Mouse (Mus musculus) erythroblast, embryonic 14.5 days (primary cell): ENCODE measurements around the gene Rec8. TPM values are rescaled to one million over a fixed set of nuclear protein-coding genes. Genes with fewer than 3 reads are reported as not detected.

Source experiments
- H3K27me3 ChIP-seq: 2 replicates; pipeline ENCODE4 v1.6.1; 2012; ENCODE audit warnings: inconsistent platforms; ENCODE audit not compliant: control insufficient read depth
- H3K36me3 ChIP-seq: 2 replicates; pipeline ENCODE4 v1.6.1; 2012; ENCODE audit warnings: mild to moderate bottlenecking, inconsistent platforms; ENCODE audit not compliant: control insufficient read depth
- H3K4me1 ChIP-seq: 2 replicates; pipeline ENCODE4 v1.6.1; 2012; ENCODE audit warnings: inconsistent platforms; ENCODE audit not compliant: control insufficient read depth
- H3K4me3 ChIP-seq: replicated peaks from 2 replicates; pipeline ENCODE3; 2012; ENCODE audit warnings: moderate library complexity, mild to moderate bottlenecking, inconsistent platforms
- H3K9me3 ChIP-seq: 2 replicates; pipeline ENCODE4 v1.6.1; 2012; ENCODE audit warnings: low read length, inconsistent platforms, mixed read lengths; ENCODE audit not compliant: control insufficient read depth
- GATA1 ChIP-seq: IDR thresholded peaks from 2 replicates; pipeline ENCODE4 v1.6.1; 2012; ENCODE audit warnings: low read length, inconsistent platforms, mixed read lengths
- TAL1 ChIP-seq: IDR thresholded peaks from 3 replicates; pipeline ENCODE4 v1.6.1; 2012; ENCODE audit warnings: low read length, inconsistent platforms, mixed read lengths
- polyA plus RNA-seq: library from polyadenylated mRNA; stranded (reverse); fragments of >175 nt; gene quantifications from 2 replicates; pipeline ENCODE4 v1.2.3, GENCODE M21; 2012

Gene Rec8
- polyA plus RNA-seq, 1 experiment, result 0.15 TPM

- TF ChIP-seq GATA1 (no peak), TAL1 (no peak)
- Histone ChIP-seq H3K9me3 (no peaks in the 10 kb centered on the region), H3K27me3 (no peaks in the 10 kb centered on the region), H3K36me3 (peaks cover 28% of the 10 kb centered on the region), H3K4me3 (no peak overlapping the region), H3K4me1 (peaks cover 64% of the 10 kb centered on the region)
Observed at GRCm38 (mm10) chr14:55579511-55580496, 38.0 kb upstream of the Rec8 start.

GRCm38 (mm10) chr14:55580731-55581130 is 37.1 kb upstream of the Rec8 start:
- H3K27me3 ChIP-seq, result no peaks in the 10 kb centered on the region
- no peak overlapping the region for H3K4me3 ChIP-seq
- H3K36me3 ChIP-seq, result peaks cover 28% of the 10 kb centered on the region
- peaks cover 72% of the 10 kb centered on the region for H3K4me1 ChIP-seq
- no peak for TF ChIP-seq TAL1
- TF ChIP-seq GATA1, result no peak
- no peaks in the 10 kb centered on the region for H3K9me3 ChIP-seq

- H3K36me3 ChIP-seq, result peaks cover 31% of the 10 kb centered on the region
Observed at GRCm38 (mm10) chr14:55581981-55582681, 35.7 kb upstream of the Rec8 start.

GRCm38 (mm10) chr14:55584303-55584701 is 33.5 kb upstream of the Rec8 start:
- Histone ChIP-seq H3K9me3 (no peaks in the 10 kb centered on the region), H3K4me3 (peak overlapping the region; percentile 75), H3K4me1 (peaks cover 79% of the 10 kb centered on the region), H3K36me3 (peaks cover 49% of the 10 kb centered on the region), H3K27me3 (no peaks in the 10 kb centered on the region)
- no peak for TF ChIP-seq GATA1
- no peak for TF ChIP-seq TAL1

More at GRCm38 (mm10) chr14:55581981-55582681, 35.7 kb upstream of the Rec8 start:
- no peak for TF ChIP-seq GATA1
- TF ChIP-seq TAL1, result no peak
- no peak overlapping the region for H3K4me3 ChIP-seq
- no peaks in the 10 kb centered on the region for H3K9me3 ChIP-seq
- H3K4me1 ChIP-seq, result peaks cover 81% of the 10 kb centered on the region
- H3K27me3 ChIP-seq, result no peaks in the 10 kb centered on the region

GRCm38 (mm10) chr14:55584702-55585565 is 32.9 kb upstream of the Rec8 start, which contains the start of gene Emc9:
Emc9 (minus strand) TSS chr14:55585302.
- Histone ChIP-seq H3K27me3 (no peaks in the 10 kb centered on the region), H3K36me3 (peaks cover 49% of the 10 kb centered on the region), H3K4me1 (peaks cover 79% of the 10 kb centered on the region)

GRCm38 (mm10) chr14:55585566-55585960 is 32.3 kb upstream of the Rec8 start:
- Histone ChIP-seq H3K4me3 (peak overlapping the region; percentile 75), H3K36me3 (peaks cover 42% of the 10 kb centered on the region), H3K27me3 (no peaks in the 10 kb centered on the region), H3K9me3 (no peaks in the 10 kb centered on the region), H3K4me1 (peaks cover 79% of the 10 kb centered on the region)
- TF ChIP-seq GATA1 (peak; percentile 50), TAL1 (no peak)

More at GRCm38 (mm10) chr14:55584702-55585565, 32.9 kb upstream of the Rec8 start, which contains the start of gene Emc9:
- Histone ChIP-seq H3K9me3 (no peaks in the 10 kb centered on the region), H3K4me3 (peak within 1 kb of the TSS; percentile 75)
- TF ChIP-seq TAL1, result no peak
- TF ChIP-seq GATA1, result no peak

- TF ChIP-seq TAL1 (no peak), GATA1 (peak; percentile 52)
Observed at GRCm38 (mm10) chr14:55586149-55586548, 31.7 kb upstream of the Rec8 start.

GRCm38 (mm10) chr14:55589271-55589670 is 28.6 kb upstream of the Rec8 start:
- Histone ChIP-seq H3K27me3 (no peaks in the 10 kb centered on the region), H3K4me1 (peaks cover 82% of the 10 kb centered on the region), H3K9me3 (no peaks in the 10 kb centered on the region), H3K36me3 (peaks cover 34% of the 10 kb centered on the region), H3K4me3 (no peak overlapping the region)
- no peak for TF ChIP-seq GATA1
- TF ChIP-seq TAL1, result no peak

More at GRCm38 (mm10) chr14:55586149-55586548, 31.7 kb upstream of the Rec8 start:
- Histone ChIP-seq H3K4me1 (peaks cover 76% of the 10 kb centered on the region), H3K36me3 (peaks cover 36% of the 10 kb centered on the region), H3K4me3 (peak overlapping the region; percentile 75), H3K9me3 (no peaks in the 10 kb centered on the region), H3K27me3 (no peaks in the 10 kb centered on the region)
